Mouse (Mus musculus) kidney, postnatal 4 days (tissue): ENCODE results near the gene Arfgap3.
A peak's percentile ranks its signal among the peaks of the same experiment; 100 is the strongest.
"Not testable (repeated sequence)": the region's sequence is repeated elsewhere in the genome, so short reads cannot be mapped to it uniquely, and the experiment has no call there.

Experiments
- DNase-seq, 2 experiments: peaks; one replicate each; pipeline ENCODE4 v3.0.0; 2021; ENCODE audit warnings: mixed read lengths in 2 of 2

Gene Arfgap3

DNA sequence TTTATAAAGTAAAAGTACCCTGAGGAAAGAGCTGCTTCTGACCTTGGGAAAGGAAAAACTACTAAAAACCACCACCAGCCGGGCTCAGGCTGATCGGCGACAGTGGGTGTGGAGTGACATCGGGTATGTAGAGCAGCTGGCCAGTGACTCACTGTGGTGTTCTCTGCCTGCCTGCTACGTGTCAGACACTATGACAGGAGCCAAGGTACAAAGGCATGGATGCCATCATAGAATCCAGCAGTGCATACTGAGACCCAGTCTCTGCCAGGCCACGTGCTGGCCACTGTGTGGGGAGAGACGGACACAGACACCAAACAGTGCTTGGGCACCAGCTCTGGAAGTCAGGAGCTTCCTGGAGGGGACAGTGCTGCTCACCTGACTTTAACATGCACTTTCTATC lies 5.1 kb downstream of the Arfgap3 start:
- no peak for DNase-seq

GRCm38 (mm10) chr15:83344157-83344556 lies 5.9 kb downstream of the Arfgap3 start:
- no peak for DNase-seq

- no peak for DNase-seq
Measured at GRCm38 (mm10) chr15:83338908-83339307, 11.1 kb downstream of the Arfgap3 start.

DNA sequence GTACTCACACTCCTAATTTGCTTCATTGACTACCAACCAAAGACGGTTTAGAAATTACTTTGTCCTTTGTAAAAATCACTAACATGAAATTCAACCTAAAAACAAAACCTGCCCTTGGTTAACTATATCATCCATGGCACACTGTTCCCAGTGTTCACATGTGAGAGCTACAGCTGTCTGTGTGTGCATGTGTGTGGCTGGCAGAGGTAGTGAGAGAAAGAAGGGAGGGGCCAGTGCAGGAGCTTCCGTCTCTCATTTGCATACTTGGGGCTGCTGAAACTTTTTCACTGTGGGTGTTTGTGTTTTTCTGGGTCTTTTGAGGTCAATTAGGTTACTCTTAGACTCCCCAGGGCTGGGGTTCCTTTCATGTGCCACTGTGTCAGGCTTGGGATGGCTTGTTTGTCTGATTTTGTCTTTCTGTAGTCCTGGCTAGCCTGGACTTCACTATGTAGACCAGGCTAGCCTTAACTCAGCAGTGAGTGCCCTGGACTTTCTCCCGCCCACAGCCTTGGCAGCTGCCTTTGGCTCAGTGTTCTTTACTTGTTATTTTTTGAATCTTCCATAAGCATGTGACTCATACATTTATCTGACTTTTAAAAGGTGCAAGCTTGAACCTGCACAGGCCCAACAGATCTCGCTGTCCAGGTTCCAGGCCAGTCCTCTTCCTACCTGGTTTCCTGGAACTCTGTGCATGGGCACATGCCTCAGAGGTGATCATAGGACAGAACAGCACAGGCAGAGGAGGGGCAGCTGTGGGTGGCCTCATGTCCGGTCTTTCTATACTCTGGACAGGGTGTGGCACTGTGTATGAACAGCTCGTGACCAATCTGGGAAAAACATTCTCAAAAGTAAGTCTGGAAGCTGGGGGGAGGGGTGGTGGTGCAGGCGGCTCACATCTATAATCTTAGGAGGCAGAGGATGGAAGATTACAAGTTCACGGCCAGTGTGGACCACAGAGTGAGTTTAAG lies 11.9 kb downstream of the Arfgap3 start:
- peak in 1 of 2 experiments; percentile 40 for DNase-seq

DNA sequence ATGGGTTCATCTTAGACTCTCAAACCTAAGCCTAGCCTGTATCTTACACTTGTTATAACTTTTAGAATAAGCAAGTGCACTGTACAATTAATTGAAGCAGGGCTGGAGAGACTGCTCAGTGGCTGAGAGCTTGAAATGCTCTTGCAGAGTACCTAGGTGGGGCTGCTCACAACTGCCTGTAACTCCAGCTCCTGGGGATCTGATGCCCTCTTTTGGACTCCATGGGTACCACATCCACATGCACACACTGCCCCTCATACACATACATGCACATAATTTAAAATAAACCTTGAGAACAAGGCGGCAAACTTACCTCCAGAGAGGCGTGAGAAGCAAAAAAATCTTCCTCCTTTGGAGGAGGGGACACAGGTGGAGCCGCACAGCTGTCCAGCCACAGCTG lies 17.7 kb downstream of the Arfgap3 start:
- peak; percentile 38 to 44 for DNase-seq

DNA sequence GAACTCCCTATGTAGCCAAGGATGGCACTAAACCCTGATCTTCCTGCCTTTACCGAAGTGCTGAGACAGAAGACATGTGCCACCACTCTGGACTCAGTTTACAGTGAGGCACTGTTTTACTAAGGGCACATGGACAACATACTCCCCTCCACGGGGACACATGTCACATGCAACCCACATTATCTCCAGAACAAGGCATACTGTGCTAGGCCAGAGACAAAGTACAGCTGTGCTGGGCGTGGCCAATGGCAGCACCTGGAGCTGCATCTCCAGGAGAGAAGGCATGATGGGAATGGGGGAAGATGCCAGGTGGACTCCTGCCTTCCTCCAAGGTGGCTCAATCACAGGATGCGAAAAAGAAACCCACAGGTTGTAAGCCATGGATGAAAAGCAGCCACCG lies 21.1 kb downstream of the Arfgap3 start:
- no peak for DNase-seq

- no peak for DNase-seq
Measured at GRCm38 (mm10) chr15:83323071-83323470, 27.0 kb downstream of the Arfgap3 start.

DNA sequence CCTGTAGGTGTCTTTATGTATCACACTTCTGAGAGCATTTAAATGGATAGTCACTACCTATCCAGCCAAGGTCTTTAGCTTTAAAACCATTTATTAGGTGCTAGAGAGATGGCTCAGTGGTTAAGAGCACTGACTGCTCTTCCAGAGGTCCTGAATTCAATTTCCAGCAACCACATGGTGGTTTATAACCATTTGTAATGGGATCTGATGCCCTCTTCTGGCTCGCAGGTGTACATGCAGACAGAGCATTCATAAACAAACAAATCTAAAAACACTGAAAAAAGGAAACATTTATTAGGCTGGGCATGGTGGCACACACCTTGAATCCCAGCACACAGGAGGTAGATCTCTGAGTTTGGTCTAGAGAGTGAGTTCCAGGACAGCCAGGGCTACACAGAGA lies 35.1 kb downstream of the Arfgap3 start:
- DNase-seq: no peak

DNA sequence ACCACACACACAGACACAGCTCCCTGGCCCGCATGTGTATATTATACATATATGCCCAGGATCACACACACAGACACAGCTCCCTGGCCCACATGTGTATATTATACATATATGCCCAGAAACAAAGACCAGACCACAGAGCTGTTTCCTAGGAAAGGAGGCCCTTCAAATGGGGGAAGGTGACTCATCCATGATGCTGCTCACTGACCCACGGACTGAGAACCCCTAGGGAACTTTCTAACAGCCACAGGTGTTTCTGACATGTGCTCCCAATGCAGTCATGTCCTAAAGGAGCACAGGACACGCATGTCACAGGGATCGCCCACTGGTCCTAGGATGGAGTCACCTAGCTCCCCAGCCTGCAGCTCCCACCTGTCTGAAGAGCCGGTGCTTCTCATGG lies 40.2 kb downstream of the Arfgap3 start:
- DNase-seq: no peak

DNA sequence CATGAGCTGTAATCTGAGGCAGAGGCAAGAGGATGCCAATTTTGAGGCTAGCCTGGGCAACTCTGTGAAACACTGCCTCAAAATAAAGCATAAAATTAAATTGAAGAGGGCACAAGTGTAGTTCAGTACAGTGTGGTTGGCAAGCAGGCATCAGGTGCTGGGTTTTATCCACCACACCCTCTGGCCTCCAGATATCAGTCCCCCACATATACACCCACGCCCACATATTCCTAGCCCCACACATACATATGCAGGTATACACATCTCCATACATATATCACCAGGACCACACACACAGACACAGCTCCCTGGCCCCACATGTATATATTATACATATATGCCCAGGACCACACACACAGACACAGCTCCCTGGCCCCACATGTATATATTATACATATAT lies 41.3 kb downstream of the Arfgap3 start:
- DNase-seq: not testable (repeated sequence)

DNA sequence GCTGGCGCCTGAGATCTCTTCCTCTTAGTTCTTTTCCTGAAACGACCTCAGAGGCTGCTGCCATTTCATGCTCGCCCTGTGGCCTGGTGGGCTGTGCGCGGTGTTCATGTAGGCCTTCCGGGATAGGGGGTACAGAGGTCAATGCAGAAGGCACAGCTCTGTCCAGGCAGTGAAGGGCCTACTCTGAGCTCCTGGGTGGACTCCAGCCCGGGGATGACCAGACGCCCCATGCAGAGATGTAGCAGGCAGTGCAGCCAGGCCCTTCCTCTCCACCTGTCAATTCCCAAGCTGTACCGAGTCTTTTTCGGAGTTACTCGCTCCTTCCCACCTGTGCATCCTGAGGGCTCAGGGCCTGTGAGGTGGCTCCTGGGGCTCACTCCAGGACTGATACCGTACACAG lies 43.9 kb downstream of the Arfgap3 start:
- DNase-seq: no peak

- peak; percentile 48 to 66 for DNase-seq
Measured at GRCm38 (mm10) chr15:83305192-83305921, 44.7 kb downstream of the Arfgap3 start.

DNA sequence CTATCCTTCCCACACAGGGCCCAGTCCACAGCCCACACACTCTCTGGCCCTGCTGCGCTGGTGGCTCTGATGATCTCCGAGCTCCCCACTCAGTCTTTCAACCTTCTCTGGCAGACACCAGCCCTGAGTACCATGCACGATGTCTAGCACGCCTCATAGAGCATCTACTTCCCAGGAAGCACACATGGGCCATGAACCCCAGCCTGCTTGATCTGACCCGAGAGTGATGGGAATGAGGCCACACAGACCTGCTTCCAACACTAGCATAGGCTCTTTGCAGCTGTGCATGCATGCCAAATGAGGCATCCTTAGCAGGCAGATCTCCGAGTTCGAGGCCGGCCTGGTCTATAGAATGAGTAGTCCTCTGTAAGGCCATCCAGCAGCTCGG lies 45.2 kb downstream of the Arfgap3 start:
- DNase-seq: no peak

- DNase-seq: peak; percentile 55 to 65
Measured at GRCm38 (mm10) chr15:83303656-83304484, 46.2 kb downstream of the Arfgap3 start.

DNA sequence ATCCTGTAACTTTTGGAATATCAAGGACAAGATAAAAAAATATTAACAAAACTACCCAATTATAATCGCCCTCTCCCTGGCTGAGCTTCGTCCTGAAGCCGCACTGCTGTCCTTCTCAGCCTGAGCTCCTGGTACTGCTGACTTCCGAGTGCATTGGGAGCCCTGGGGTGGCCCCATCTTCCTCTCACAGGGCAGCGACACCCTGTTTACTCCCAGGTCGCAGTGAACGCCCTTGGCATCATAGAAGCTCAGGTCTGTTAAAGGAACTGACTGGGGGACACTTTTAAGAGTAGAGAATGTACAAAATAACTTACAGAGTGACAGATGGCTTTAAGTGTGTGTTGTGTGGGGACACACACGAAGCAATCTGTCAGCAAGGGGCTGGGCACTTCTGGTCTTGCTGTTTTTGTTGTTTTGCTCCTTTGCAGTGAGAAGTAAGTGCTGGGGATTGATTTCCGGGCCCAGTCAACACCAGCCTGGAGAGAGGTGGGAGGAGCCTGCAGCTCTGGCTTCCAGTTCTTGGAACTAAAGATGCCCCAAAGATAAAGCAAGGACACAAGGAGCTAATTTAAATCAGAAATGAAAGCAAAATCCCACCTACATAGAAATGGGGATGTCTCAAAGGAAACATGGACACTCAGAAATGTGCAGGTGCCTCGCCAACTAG lies 50.0 kb downstream of the Arfgap3 start:
- peak in 1 of 2 experiments; percentile 33 for DNase-seq

DNA sequence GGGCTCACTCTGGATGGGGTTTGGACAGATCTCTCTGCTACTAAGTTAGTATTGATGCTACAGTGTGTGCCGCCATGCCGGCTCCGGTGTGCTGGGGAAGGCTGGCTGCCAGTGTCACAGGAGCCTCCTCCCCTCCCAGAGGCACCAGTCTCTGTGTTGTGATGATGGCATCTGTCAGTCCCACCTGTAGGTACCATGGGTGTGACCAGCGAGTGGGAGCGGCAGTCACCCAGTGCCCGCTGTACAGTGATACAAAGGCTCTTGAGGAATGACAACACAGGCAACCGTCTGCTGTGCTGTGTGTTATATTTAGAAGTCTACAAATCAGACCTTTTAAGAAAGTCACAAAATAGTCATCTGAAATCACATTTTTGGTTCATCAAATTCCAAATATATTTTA lies 50.6 kb downstream of the Arfgap3 start:
- no peak for DNase-seq

GRCm38 (mm10) chr15:83298810-83299209 lies 51.2 kb downstream of the Arfgap3 start:
- DNase-seq: no peak

GRCm38 (mm10) chr15:83298313-83298712 lies 51.7 kb downstream of the Arfgap3 start:
- DNase-seq: peak in 1 of 2 experiments; percentile 42

GRCm38 (mm10) chr15:83296771-83297311 lies 53.2 kb downstream of the Arfgap3 start:
- DNase-seq: peak; percentile 52 to 63

DNA sequence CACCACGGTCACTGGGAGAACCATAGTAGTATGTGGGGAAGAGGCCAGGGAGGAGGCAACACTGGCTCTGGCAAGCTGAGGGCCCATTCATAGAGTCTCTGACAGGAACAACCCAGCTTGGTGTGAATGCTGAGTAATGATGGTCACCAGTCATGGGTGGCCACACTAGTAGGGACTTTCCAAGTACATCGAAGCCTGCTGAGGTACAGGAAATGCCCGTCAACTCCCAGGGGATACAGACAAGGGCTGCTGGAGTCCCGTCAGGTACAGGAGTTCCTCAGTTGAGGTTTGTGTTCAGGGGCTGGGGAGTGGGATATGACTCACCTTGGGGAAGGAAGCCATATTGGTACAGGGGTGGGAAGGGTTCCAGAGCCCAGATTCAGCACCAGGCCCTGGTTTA lies 54.0 kb downstream of the Arfgap3 start:
- DNase-seq: no peak

GRCm38 (mm10) chr15:83294954-83295353 lies 55.1 kb downstream of the Arfgap3 start:
- DNase-seq: no peak
